Mouse (Mus musculus): ENCODE measurements around the gene 1700031F05Rik. TPM values are rescaled to one million over a fixed set of nuclear protein-coding genes. Genes with fewer than 3 reads are reported as not detected.
"Not testable (repeated sequence)": the region's sequence is repeated elsewhere in the genome, so short reads cannot be mapped to it uniquely, and the experiment has no call there.

Gene 1700031F05Rik
- polyA plus RNA-seq (2015; fragmentation: Nextera tagmentation; extraction: Ambion mirVana): not detected in 2 replicates

- H3K27ac ChIP-seq: no peak within 1 kb of the TSS
- no peak within 1 kb of the TSS for H3K4me2 ChIP-seq
- no peaks in the 10 kb centered on the region for H3K36me3 ChIP-seq
- 83% methylated on average over 6 of the region's 6 CpGs for WGBS
- H3K27me3 ChIP-seq (replicated peaks): no peaks in the 10 kb centered on the region
- no peak within 1 kb of the TSS for H3K4me3 ChIP-seq (replicated peaks)
- ATAC-seq (ENCODE audit: insufficient read depth, low FRiP score, low read depth): no peak
- no peaks in the 10 kb centered on the region for H3K9me3 ChIP-seq
- no peaks in the 10 kb centered on the region for H3K4me1 ChIP-seq
- no peak within 1 kb of the TSS for H3K9ac ChIP-seq
Observed at GRCm38 (mm10) chrX:102867871-102868270, at the start of gene 1700031F05Rik. Gene 1700031F05Rik (minus strand): TSS chrX:102867971.

GRCm38 (mm10) chrX:102914823-102915222, 47.1 kb upstream of the 1700031F05Rik start:
- not testable (repeated sequence) for H3K4me1 ChIP-seq; H3K27me3 ChIP-seq (replicated peaks); H3K27ac ChIP-seq; H3K36me3 ChIP-seq; ATAC-seq (ENCODE audit: insufficient read depth, low FRiP score, low read depth); H3K4me2 ChIP-seq; H3K9me3 ChIP-seq; H3K4me3 ChIP-seq (replicated peaks); H3K9ac ChIP-seq
- WGBS: 76% methylated on average over 1 of the region's 1 CpGs

- H3K27me3 ChIP-seq (replicated peaks); H3K27ac ChIP-seq; H3K9ac ChIP-seq; H3K4me3 ChIP-seq (replicated peaks); H3K4me2 ChIP-seq; H3K36me3 ChIP-seq; H3K4me1 ChIP-seq; H3K9me3 ChIP-seq; ATAC-seq (ENCODE audit: insufficient read depth, low FRiP score, low read depth): not testable (repeated sequence)
- 76% methylated on average over 8 of the region's 9 CpGs for WGBS
Observed at GRCm38 (mm10) chrX:102908587-102908986, 40.8 kb upstream of the 1700031F05Rik start, which contains the start of the genes Dmrtc1a and 1700011M02Rik. Gene Dmrtc1a (minus strand): TSS chrX:102908687. Gene 1700011M02Rik (plus strand): TSS chrX:102908905.

GRCm38 (mm10) chrX:102854516-102854915, 13.3 kb downstream of the 1700031F05Rik start, which contains the start of gene Dmrtc1c2:
Gene Dmrtc1c2 (minus strand): TSS chrX:102854616.
- not testable (repeated sequence) for H3K27ac ChIP-seq; H3K9ac ChIP-seq; ATAC-seq (ENCODE audit: insufficient read depth, low FRiP score, low read depth); H3K9me3 ChIP-seq; H3K27me3 ChIP-seq (replicated peaks); H3K36me3 ChIP-seq; H3K4me1 ChIP-seq; H3K4me3 ChIP-seq (replicated peaks); H3K4me2 ChIP-seq
- 100% methylated on average over 2 of the region's 13 CpGs for WGBS

GRCm38 (mm10) chrX:102812311-102812710, 55.5 kb downstream of the 1700031F05Rik start:
- H3K27ac ChIP-seq: no peak overlapping the region
- ATAC-seq (ENCODE audit: insufficient read depth, low FRiP score, low read depth): no peak
- 51% methylated on average over 4 of the region's 4 CpGs for WGBS
- H3K4me1 ChIP-seq: no peaks in the 10 kb centered on the region
- no peak overlapping the region for H3K9ac ChIP-seq
- no peaks in the 10 kb centered on the region for H3K36me3 ChIP-seq
- no peaks in the 10 kb centered on the region for H3K9me3 ChIP-seq
- no peak overlapping the region for H3K4me3 ChIP-seq (replicated peaks)
- no peaks in the 10 kb centered on the region for H3K27me3 ChIP-seq (replicated peaks)
- H3K4me2 ChIP-seq: no peak overlapping the region

Other genes starting within 250 kb of the 1700031F05Rik start
- 6.2 and 6.7 TPM in 2 replicates for gene Phka1, start 223.7 kb downstream of the 1700031F05Rik start, polyA plus RNA-seq (2015; fragmentation: Nextera tagmentation; extraction: Ambion mirVana)
- not detected in 2 replicates for gene Gm3880, start 181.0 kb downstream of the 1700031F05Rik start, polyA plus RNA-seq (2015; fragmentation: Nextera tagmentation; extraction: Ambion mirVana)
- gene Gm9112, start 160.3 kb downstream of the 1700031F05Rik start, polyA plus RNA-seq (2015; fragmentation: Nextera tagmentation; extraction: Ambion mirVana): not detected in 2 replicates
- gene Dmrtc1b, start 160.1 kb downstream of the 1700031F05Rik start, polyA plus RNA-seq (2015; fragmentation: Nextera tagmentation; extraction: Ambion mirVana): not detected in 2 replicates
- not detected in 2 replicates for gene Dmrtc1c1, start 65.0 kb downstream of the 1700031F05Rik start, polyA plus RNA-seq (2015; fragmentation: Nextera tagmentation; extraction: Ambion mirVana)
- gene Dmrtc1c2, start 13.4 kb downstream of the 1700031F05Rik start, polyA plus RNA-seq (2015; fragmentation: Nextera tagmentation; extraction: Ambion mirVana): not detected in 2 replicates
- 1.3 and 1.5 TPM in 2 replicates for gene Dmrtc1a, start 40.7 kb upstream of the 1700031F05Rik start, polyA plus RNA-seq (2015; fragmentation: Nextera tagmentation; extraction: Ambion mirVana)
- not detected in 2 replicates for gene 1700011M02Rik, start 40.9 kb upstream of the 1700031F05Rik start, polyA plus RNA-seq (2015; fragmentation: Nextera tagmentation; extraction: Ambion mirVana)
- gene 1700018G05Rik, start 60.4 kb upstream of the 1700031F05Rik start, polyA plus RNA-seq (2015; fragmentation: Nextera tagmentation; extraction: Ambion mirVana): not detected in 2 replicates

Measured in stomach, embryonic 15.5 days (tissue).